Mouse (Mus musculus): ENCODE data around the gene S1pr4. TPM values are rescaled to one million over a fixed set of nuclear protein-coding genes. Genes with fewer than 3 reads are reported as not detected.

S1pr4 gene
- polyA plus RNA-seq, 1 experiment from 2014 or later: 0.69 TPM

DNA sequence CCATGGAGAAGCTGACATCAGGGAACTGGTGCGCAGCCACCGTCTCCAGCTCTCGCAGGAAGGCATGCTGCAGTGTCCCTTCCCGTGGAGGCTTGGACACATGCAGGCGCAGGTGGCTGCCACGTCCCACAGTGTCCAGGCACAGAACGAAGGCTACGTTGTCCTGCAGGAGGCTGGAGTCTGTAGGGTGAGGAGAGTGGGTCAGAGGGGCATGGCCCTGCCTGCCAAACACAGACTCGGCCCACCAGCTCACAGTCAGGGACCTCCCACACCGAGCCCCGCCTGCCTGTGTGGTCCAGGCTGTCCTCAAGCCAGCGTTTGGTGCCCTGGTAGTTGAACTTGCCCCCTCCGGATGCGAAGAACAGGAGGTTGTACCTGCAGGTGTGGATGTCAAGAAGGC lies 10.0 kb downstream of the S1pr4 start:
- H3K36me3 ChIP-seq: peaks cover 74% of the 10 kb centered on the region
- no peak for ATAC-seq (ENCODE audit: low FRiP score)
- no peak overlapping the region for H3K4me2 ChIP-seq
- H3K27ac ChIP-seq (replicated peaks): no peak overlapping the region
- no peak overlapping the region for H3K4me3 ChIP-seq (replicated peaks)
- peaks cover 14% of the 10 kb centered on the region for H3K4me1 ChIP-seq
- H3K9ac ChIP-seq (replicated peaks): no peak overlapping the region
- 83% methylated on average over 14 of the region's 14 CpGs for WGBS
- no peaks in the 10 kb centered on the region for H3K9me3 ChIP-seq (replicated peaks)
- H3K27me3 ChIP-seq (replicated peaks): no peaks in the 10 kb centered on the region

DNA sequence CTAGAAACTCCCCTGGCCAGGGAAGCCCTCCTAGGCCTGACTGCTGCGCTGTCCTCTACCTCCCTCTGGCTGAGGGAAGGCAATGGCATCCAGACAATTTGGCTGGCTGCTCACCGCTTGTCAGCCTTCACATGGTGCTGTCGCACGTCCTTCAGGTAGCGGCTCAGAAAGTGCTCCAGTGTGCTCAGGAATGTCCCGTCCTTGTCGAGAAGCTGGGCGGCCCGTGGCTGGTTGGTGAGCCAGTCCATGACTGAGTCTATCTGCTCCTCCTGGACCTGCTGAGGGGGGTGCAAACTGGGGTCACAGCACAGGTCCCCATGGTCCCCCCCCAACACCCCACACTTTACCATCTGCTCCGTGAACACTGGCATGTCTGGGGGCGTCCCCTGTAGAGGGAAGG lies 11.9 kb downstream of the S1pr4 start:
- Histone ChIP-seq H3K4me2 (no peak overlapping the region), H3K4me1 (peaks cover 12% of the 10 kb centered on the region), H3K27me3 (replicated peaks) (no peaks in the 10 kb centered on the region), H3K9me3 (replicated peaks) (no peaks in the 10 kb centered on the region), H3K27ac (replicated peaks) (no peak overlapping the region), H3K36me3 (peaks cover 71% of the 10 kb centered on the region), H3K4me3 (replicated peaks) (no peak overlapping the region), H3K9ac (replicated peaks) (no peak overlapping the region)
- WGBS: 90% methylated on average over 11 of the region's 11 CpGs
- ATAC-seq (ENCODE audit: low FRiP score): no peak

DNA sequence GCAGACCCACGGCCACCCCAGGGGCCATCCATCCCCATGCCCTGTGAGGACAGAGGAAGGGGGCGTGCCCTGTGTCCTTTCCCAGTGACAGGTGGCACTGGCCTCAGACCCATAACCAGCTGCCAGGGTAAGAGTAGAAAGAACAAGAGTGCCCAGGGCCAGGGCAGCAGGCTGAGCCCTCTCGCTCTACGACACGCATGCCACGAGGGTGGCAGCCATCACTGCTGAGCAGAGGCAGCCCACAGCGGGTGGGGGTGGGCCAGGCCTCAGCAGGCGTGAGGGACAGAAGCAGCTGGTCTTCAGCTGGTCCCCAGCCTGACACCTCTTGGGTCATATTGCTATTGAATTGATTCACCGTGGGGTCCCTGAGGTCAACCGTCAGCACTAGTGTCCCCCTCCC lies 13.4 kb downstream of the S1pr4 start:
- WGBS: 77% methylated on average over 10 of the region's 10 CpGs
- H3K4me1 ChIP-seq: peaks cover 18% of the 10 kb centered on the region
- H3K4me3 ChIP-seq (replicated peaks): no peak overlapping the region
- no peak overlapping the region for H3K9ac ChIP-seq (replicated peaks)
- no peak overlapping the region for H3K27ac ChIP-seq (replicated peaks)
- H3K4me2 ChIP-seq: no peak overlapping the region
- H3K27me3 ChIP-seq (replicated peaks): no peaks in the 10 kb centered on the region
- peaks cover 55% of the 10 kb centered on the region for H3K36me3 ChIP-seq
- no peak for ATAC-seq (ENCODE audit: low FRiP score)
- H3K9me3 ChIP-seq (replicated peaks): no peaks in the 10 kb centered on the region

DNA sequence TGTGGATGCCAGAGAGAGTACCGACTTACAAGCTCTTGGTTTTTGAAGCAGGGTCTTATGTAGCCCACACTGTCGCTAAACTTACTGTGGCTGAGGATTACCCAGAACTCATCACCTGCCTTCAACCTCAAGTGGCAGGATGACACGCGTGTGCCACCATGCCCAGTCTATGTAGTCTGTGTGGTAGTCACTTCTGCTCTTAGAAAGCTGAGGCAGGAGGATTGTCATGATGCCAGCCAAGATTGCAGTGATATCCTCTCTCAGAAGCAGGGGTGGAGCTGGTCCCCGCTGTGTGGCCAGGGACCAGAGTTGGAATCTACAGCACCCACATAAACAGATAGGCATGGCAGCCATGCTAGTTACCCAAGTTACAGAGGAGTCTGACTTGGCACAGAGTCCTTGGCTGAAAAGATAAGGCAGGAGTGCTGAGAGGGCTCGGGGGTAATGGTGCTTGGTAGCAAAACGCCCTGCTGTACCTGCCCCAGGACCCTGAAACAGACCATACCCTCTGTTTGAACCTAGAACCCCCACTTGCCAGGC lies 14.4 kb downstream of the S1pr4 start:
- Histone ChIP-seq H3K36me3 (peaks cover 46% of the 10 kb centered on the region), H3K27me3 (replicated peaks) (no peaks in the 10 kb centered on the region), H3K4me2 (no peak overlapping the region), H3K27ac (replicated peaks) (no peak overlapping the region), H3K4me1 (peaks cover 25% of the 10 kb centered on the region), H3K4me3 (replicated peaks) (no peak overlapping the region), H3K9me3 (replicated peaks) (no peaks in the 10 kb centered on the region), H3K9ac (replicated peaks) (no peak overlapping the region)
- no peak for ATAC-seq (ENCODE audit: low FRiP score)
- WGBS: 75% methylated on average over 7 of the region's 7 CpGs

DNA sequence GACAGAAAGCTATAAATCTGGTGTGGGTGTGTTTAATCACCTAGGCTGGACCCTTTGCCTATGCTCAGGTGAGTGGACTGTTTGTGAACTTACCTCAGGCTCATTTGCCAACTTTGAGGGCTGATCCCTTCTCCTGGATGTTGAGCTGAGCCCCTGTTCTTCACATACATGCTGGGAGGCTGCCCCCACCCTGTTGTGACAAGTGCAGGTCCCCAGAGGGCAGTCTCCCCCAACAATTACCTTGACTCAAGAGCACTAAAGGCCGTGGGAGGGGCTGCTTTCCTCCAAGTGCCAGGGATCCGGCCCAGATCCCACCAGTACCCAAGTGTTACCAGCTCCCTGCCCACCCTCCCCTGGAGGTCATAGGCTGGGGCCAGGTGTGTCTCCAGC lies 14.9 kb downstream of the S1pr4 start:
- H3K4me2 ChIP-seq: no peak overlapping the region
- no peaks in the 10 kb centered on the region for H3K27me3 ChIP-seq (replicated peaks)
- no peak overlapping the region; the same call in 1 of the 2 replicates for H3K27ac ChIP-seq (replicated peaks)
- no peak overlapping the region for H3K4me3 ChIP-seq (replicated peaks)
- H3K9ac ChIP-seq (replicated peaks): 0 out of 2 replicates have a peak overlapping the region, but pooled peaks have one; percentile 17
- no peak for ATAC-seq (ENCODE audit: low FRiP score)
- no peaks in the 10 kb centered on the region for H3K9me3 ChIP-seq (replicated peaks)
- H3K36me3 ChIP-seq: peaks cover 41% of the 10 kb centered on the region
- H3K4me1 ChIP-seq: peaks cover 30% of the 10 kb centered on the region
- 12% methylated on average over 2 of the region's 2 CpGs for whole genome bisulfite sequencing

DNA sequence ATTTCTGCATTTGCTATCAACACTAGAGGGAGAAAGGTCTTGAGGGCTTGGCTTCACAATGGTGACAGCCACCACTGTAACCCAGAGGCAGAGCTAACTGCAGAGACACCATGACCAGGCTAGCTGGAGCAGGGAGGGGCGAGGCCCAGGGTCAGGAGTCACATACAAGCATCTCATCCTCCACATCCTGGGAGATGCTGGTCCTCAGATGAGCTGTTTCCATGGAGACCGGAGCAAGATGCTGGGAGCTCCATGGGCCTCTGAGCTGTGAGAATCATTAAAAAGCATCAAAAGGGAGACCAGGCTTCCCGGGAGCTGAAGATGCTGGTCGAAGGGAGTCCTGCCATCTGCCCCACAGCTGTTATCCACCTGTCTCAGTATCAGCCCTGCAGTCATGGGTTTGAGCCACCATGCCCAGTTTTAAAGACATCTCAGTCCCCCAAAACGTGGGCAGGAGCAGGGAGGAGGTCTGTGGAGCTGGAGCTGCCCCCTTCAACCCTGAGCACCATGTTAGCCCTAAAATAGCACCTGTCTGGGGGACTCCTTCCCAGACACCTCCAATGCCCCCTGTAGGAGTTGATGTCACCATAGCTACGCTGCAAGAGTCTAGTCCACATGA lies 15.4 kb downstream of the S1pr4 start:
- Histone ChIP-seq H3K4me1 (peaks cover 34% of the 10 kb centered on the region), H3K27ac (replicated peaks) (peak overlapping the region; percentile 39; the same call in 1 of the 2 replicates), H3K4me2 (no peak overlapping the region), H3K36me3 (peaks cover 36% of the 10 kb centered on the region), H3K9me3 (replicated peaks) (no peaks in the 10 kb centered on the region), H3K4me3 (replicated peaks) (no peak overlapping the region), H3K27me3 (replicated peaks) (no peaks in the 10 kb centered on the region), H3K9ac (replicated peaks) (0 out of 2 replicates have a peak overlapping the region, but pooled peaks have one; percentile 17)
- 42% methylated on average over 6 of the region's 6 CpGs for WGBS
- ATAC-seq (ENCODE audit: low FRiP score): no peak

DNA sequence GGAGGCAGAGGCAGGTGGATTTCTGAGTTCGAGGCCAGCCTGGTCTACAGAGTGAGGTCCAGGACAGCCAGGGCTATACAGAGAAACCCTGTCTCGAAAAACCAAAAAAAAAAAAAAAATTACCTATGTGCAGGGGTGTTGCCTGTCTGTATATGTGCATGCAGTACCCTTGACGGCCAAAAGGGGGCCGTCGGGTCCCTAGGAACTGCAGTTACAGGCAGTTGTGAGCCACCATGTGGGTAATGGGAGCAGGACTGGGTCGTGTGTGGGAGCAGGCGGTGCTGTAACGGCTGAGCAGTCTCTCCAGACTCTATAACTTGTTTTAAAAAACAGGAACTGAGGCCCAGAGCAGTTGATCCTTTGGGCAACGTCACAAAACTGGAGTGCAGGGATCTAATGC lies 15.9 kb downstream of the S1pr4 start:
- H3K9me3 ChIP-seq (replicated peaks): no peaks in the 10 kb centered on the region
- no peak overlapping the region for H3K4me3 ChIP-seq (replicated peaks)
- WGBS: 16% methylated on average over 9 of the region's 9 CpGs
- no peaks in the 10 kb centered on the region for H3K27me3 ChIP-seq (replicated peaks)
- peaks cover 31% of the 10 kb centered on the region for H3K36me3 ChIP-seq
- H3K4me1 ChIP-seq: peaks cover 37% of the 10 kb centered on the region
- ATAC-seq (ENCODE audit: low FRiP score): no peak
- H3K4me2 ChIP-seq: no peak overlapping the region
- H3K27ac ChIP-seq (replicated peaks): peak overlapping the region; percentile 39; the same call in 1 of the 2 replicates
- H3K9ac ChIP-seq (replicated peaks): no peak overlapping the region

DNA sequence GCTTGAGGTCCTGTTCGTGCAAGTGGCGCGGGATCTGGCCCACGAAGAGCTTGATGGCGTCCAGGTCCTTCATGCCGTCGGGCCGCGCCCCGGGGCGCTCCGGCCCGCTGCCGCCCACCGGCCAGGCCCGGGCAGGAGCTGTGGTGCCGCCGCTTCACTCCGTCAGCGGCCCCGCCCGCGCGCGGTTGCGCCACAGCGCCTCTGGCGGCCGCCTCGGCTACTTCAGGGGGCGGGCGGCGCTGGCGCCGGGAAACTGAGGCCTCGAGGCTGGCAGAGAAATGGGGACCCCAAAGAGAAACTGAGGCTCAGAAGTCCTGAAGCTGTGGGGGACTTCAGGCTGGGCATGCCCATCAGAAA lies 17.4 kb downstream of the S1pr4 start, which contains the start of gene Celf5:
Gene Celf5 (minus strand): TSS at position 177 of the 357 bp plus-strand sequence.
- H3K4me1 ChIP-seq: peaks cover 51% of the 10 kb centered on the region
- under 1% methylated on average over 36 of the region's 36 CpGs for WGBS
- H3K36me3 ChIP-seq: peaks cover 16% of the 10 kb centered on the region
- no peaks in the 10 kb centered on the region for H3K9me3 ChIP-seq (replicated peaks)
- peak within 1 kb of the TSS; percentile 95 for H3K9ac ChIP-seq (replicated peaks)
- H3K27ac ChIP-seq (replicated peaks): peak within 1 kb of the TSS; percentile 88
- peak within 1 kb of the TSS; percentile 71 for H3K4me2 ChIP-seq
- peak; percentile 69 for ATAC-seq (ENCODE audit: low FRiP score)
- H3K4me3 ChIP-seq (replicated peaks): peak within 1 kb of the TSS; percentile 72
- no peaks in the 10 kb centered on the region for H3K27me3 ChIP-seq (replicated peaks)

DNA sequence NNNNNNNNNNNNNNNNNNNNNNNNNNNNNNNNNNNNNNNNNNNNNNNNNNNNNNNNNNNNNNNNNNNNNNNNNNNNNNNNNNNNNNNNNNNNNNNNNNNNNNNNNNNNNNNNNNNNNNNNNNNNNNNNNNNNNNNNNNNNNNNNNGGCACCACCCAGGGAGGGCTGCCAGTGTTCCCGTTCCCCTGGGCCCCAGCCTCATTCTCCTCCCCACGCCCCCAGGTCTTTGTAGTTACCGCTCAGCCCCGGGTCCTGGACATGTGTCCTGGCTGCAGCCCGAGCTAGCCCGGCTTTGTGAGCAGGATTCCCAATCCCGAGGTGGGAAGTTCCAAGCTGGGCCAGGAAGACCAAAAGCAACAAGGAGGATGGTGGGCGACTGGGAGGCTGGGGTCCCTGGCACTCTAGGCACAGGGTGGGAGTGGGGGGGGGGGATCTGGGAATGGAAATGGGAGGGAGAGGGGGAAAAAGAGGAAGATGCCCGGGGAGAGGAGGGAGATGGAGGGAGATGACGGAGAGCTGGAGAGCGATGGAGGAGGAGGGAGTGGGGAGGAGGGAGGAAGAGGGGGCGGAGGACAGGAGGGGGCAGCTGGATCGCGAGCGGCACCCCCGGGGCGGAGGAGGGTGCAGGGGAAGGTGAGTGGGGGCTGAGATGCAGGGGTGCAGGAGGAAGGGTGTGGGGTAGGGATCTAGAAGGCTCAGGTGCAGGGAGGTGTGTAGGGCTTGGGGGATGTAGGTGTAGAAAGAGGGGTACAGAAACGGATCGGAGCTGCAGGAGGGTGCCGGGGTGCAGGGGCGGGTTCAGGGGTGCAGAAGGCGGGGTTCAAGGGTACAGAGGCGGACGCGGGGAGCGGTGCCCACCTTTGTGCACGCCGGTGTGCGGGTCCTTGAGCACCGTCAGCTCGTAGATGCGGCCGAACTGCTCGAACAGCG lies 18.1 kb downstream of the S1pr4 start:
- Histone ChIP-seq H3K4me1 (peaks cover 55% of the 10 kb centered on the region), H3K9me3 (replicated peaks) (no peaks in the 10 kb centered on the region), H3K4me3 (replicated peaks) (peak overlapping the region; percentile 72), H3K4me2 (peak overlapping the region; percentile 71), H3K27ac (replicated peaks) (peak overlapping the region; percentile 88), H3K36me3 (peaks cover 10% of the 10 kb centered on the region), H3K9ac (replicated peaks) (peak overlapping the region; percentile 95), H3K27me3 (replicated peaks) (no peaks in the 10 kb centered on the region)
- 2% methylated on average over 34 of the region's 35 CpGs for WGBS
- ATAC-seq (ENCODE audit: low FRiP score): peak; percentile 51

DNA sequence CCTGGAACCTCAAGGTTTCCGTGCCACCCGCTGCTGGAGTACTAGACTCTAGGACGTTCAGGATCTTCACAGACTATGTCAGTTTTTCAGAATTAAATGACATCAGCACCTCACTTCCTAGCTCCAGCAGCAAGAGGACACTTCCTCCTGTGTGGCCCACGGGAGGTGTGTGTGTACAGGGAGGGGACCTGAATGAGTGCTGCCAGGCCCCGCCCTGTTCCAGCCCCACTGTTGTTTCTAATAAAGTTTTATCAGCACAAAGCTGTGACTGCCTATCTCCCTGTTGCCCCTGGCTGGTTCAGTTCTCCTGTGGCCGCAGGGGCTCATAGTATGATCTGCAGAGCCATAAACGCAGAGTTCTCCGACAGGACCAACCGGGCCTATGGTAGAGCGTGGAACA lies 25.5 kb downstream of the S1pr4 start:
- Histone ChIP-seq H3K27ac (replicated peaks) (0 out of 2 replicates have a peak overlapping the region, but pooled peaks have one; percentile 85), H3K9ac (replicated peaks) (no peak overlapping the region), H3K9me3 (replicated peaks) (no peaks in the 10 kb centered on the region), H3K36me3 (peaks cover 17% of the 10 kb centered on the region), H3K27me3 (replicated peaks) (no peaks in the 10 kb centered on the region), H3K4me1 (peaks cover 63% of the 10 kb centered on the region), H3K4me2 (no peak overlapping the region), H3K4me3 (replicated peaks) (no peak overlapping the region)
- no peak for ATAC-seq (ENCODE audit: low FRiP score)
- WGBS: 83% methylated on average over 10 of the region's 10 CpGs

DNA sequence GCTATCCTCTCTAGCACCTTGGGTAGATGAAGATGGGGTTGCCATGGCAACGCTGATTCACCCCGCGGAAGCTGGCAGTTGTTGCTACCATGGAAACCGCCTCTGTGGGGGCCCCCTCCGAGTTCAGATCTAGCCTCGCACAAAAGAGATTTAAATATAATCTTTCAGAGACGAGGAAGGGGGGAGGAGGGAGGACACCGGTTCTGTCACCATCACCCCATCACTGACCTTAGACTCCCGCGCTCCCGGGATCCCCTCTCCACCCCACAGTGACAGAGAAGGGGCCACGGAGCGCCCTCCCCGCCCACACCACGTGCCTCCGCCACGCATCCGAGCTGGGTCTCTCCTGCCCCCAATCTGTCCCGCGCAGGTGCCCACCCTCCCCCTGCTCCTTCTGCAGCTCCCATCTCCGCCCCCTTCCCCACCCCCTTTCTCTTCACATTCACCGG lies 26.9 kb downstream of the S1pr4 start:
- H3K27me3 ChIP-seq (replicated peaks): no peaks in the 10 kb centered on the region
- peak; percentile 89 for ATAC-seq (ENCODE audit: low FRiP score)
- H3K9me3 ChIP-seq (replicated peaks): no peaks in the 10 kb centered on the region
- peak overlapping the region; percentile 57 for H3K9ac ChIP-seq (replicated peaks)
- H3K4me2 ChIP-seq: peak overlapping the region; percentile 75
- H3K4me3 ChIP-seq (replicated peaks): peak overlapping the region; percentile 41
- H3K4me1 ChIP-seq: peaks cover 51% of the 10 kb centered on the region
- H3K27ac ChIP-seq (replicated peaks): peak overlapping the region; percentile 85
- under 1% methylated on average over 22 of the region's 22 CpGs for WGBS
- H3K36me3 ChIP-seq: peaks cover 30% of the 10 kb centered on the region
